Mouse (Mus musculus) neural tube, embryonic 11.5 days (tissue): ENCODE measurements around the gene Csf1. TPM values are rescaled to one million over a fixed set of nuclear protein-coding genes. Genes with fewer than 3 reads are reported as not detected.

Experiments
- ATAC-seq: fragments of 200-750 bp; cut with Nextera tagmentation; 2 replicates; pipeline ENCODE4 v1.8.0; 2017; ENCODE audit warnings: moderate number of reproducible peaks, mild to moderate bottlenecking, moderate TSS enrichment, moderate library complexity; ENCODE audit not compliant: insufficient read depth, low FRiP score, low TSS enrichment
- DNase-seq: peaks from one replicate; pipeline ENCODE4 v3.0.0-alpha.2; 2015; ENCODE audit warnings: low spot score
- H3K27ac ChIP-seq: fragments of 300-500 bp; sonication (generic); 2 replicates; pipeline ENCODE4 v1.5.1; 2014; ENCODE audit warnings: low read depth, mild to moderate bottlenecking, low read length
- H3K27me3 ChIP-seq: fragments of 300-500 bp; sonication (generic); 2 replicates; pipeline ENCODE4 v1.6.1; 2014; ENCODE audit warnings: mild to moderate bottlenecking, low read length, mixed read lengths; ENCODE audit not compliant: control insufficient read depth, insufficient read depth
- H3K36me3 ChIP-seq: fragments of 300-500 bp; sonication (generic); 2 replicates; pipeline ENCODE4 v1.6.1; 2014; ENCODE audit warnings: mild to moderate bottlenecking, low read length, moderate library complexity, mixed read lengths; ENCODE audit not compliant: control insufficient read depth, insufficient read depth
- H3K4me1 ChIP-seq: fragments of 300-500 bp; sonication (generic); 2 replicates; pipeline ENCODE4 v1.6.1; 2014; ENCODE audit warnings: low read length, mixed read lengths; ENCODE audit not compliant: control insufficient read depth, insufficient read depth
- H3K4me2 ChIP-seq: fragments of 300-500 bp; sonication (generic); 2 replicates; pipeline ENCODE4 v1.6.1; 2014; ENCODE audit warnings: low read depth, mild to moderate bottlenecking, moderate library complexity
- H3K4me3 ChIP-seq: fragments of 300-500 bp; sonication (generic); 2 replicates; pipeline ENCODE4 v1.5.1; 2014; ENCODE audit warnings: low read depth, low read length
- H3K9ac ChIP-seq: fragments of 300-500 bp; sonication (generic); 2 replicates; pipeline ENCODE4 v1.6.1; 2014; ENCODE audit warnings: mild to moderate bottlenecking, low read length
- H3K9me3 ChIP-seq: fragments of 300-500 bp; sonication (generic); 2 replicates; pipeline ENCODE4 v1.6.1; 2016; ENCODE audit warnings: low read length; ENCODE audit not compliant: control insufficient read depth
- WGBS: fragments of 180-500 bp; shearing (Covaris S2); extraction: QIAGEN DNeasy Blood & Tissue Kit; methylation state at CpG from one replicate; pipeline ENCODE4 v1.1.7; 2014; 5-methylcytosine and 5-hydroxymethylcytosine counted together
- polyA plus RNA-seq: library from polyadenylated mRNA; unstranded; fragments of >200 nt; fragmentation: Nextera tagmentation; extraction: Ambion mirVana; gene quantifications from 2 replicates; pipeline ENCODE4 v1.2.1, GENCODE M21; 2014

Gene Csf1
- 5.6 and 6.0 TPM in 2 replicates for polyA plus RNA-seq

DNA sequence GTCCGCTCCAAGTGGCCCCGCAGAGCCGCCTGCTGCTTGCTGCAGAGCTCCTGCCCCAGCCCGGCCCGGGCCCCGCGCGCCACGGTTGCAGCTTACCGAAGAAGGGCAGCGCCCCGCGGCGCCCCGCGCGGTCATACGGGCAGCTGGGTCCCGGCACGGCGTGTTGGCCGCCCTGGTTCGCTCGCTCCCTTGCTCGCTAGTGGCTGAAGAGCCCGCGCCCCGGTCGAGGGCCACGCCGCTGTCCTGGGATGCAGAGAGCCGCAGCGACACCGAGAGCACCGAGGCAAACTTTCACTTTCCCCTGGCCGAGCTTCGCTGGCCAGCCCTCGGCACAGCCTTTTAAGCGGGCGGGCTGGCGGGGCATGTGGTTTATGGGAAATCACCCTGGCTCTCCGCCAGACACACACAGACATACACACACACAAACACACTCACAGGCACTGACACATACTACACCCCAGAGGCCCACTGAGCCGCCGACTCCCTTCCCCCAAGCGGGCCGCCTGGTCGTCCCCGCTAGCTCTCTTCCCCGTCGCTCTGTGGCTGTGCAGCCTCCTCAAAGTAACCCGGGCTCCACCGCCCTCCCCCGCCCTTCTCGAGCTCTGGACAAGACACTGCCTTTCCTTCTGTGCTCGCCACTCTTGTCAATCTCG, at the start of gene Csf1:
Csf1 (minus strand) TSS at position 541 of the 653 bp plus-strand sequence.
- H3K36me3 ChIP-seq, result no peaks in the 10 kb centered on the region
- peak; percentile 78 for DNase-seq

DNA sequence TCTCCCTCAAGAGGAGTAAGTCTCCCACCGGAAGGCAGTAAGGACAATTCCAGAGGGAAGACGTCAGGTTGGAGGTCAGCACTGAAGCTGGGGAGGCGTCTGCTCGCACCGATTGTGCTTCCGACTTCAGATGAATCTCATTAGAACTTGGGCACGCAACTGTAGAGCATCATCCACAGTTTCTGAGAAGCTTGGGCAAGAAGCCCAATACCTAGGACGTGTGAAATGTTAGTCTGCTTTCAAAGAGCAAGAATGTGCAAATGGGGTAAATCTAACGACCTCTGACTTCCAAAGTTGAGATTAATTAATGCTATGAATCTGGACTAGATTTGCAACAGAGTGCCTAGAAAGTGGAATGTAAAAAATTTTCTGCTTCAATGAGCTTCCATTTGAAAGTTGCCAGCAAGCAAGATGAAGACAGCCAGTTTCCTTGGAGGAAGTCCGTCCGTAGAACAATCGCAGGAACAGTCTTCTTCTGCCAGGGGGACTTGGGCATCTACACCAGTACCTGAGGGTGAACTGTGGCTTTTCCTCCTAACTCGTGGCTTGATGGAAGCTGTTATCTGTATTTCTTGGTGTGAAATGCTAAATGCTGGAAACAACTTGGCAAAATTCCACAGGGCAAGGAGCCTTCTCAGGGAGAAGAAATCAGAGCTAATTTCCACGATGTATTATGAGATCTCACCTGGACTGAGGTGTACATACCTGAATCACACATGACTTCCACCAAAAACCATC, 47.9 kb upstream of the Csf1 start:
- Histone ChIP-seq H3K4me1 (no peaks in the 10 kb centered on the region), H3K27ac (no peak overlapping the region), H3K4me2 (no peak overlapping the region), H3K9me3 (no peaks in the 10 kb centered on the region), H3K27me3 (no peaks in the 10 kb centered on the region), H3K36me3 (no peaks in the 10 kb centered on the region), H3K4me3 (no peak overlapping the region), H3K9ac (no peak overlapping the region)
- ATAC-seq (no peak), DNase-seq (no peak)
- 62% methylated on average over 14 of the region's 14 CpGs for WGBS

More for the DNA sequence above, at the start of gene Csf1:
- 1% methylated on average over 46 of the region's 56 CpGs for WGBS
- H3K9me3 ChIP-seq, result no peaks in the 10 kb centered on the region
- H3K27ac ChIP-seq, result peak within 1 kb of the TSS; percentile 49; the same call in 1 of the 2 replicates
- no peaks in the 10 kb centered on the region for H3K27me3 ChIP-seq
- peak within 1 kb of the TSS; percentile 60 for H3K4me3 ChIP-seq
- peak within 1 kb of the TSS; percentile 80 for H3K4me2 ChIP-seq
- H3K9ac ChIP-seq, result peak within 1 kb of the TSS; percentile 81
- H3K4me1 ChIP-seq, result peaks cover 8% of the 10 kb centered on the region; the same call in 1 of the 2 replicates
- peak; percentile 80 for ATAC-seq

GRCm38 (mm10) chr3:107807386-107807974, 47.2 kb upstream of the Csf1 start:
- no peak for ATAC-seq
- Histone ChIP-seq H3K9ac (no peak overlapping the region), H3K27ac (no peak overlapping the region), H3K4me3 (no peak overlapping the region), H3K4me2 (no peak overlapping the region), H3K27me3 (no peaks in the 10 kb centered on the region), H3K9me3 (no peaks in the 10 kb centered on the region), H3K36me3 (no peaks in the 10 kb centered on the region), H3K4me1 (no peaks in the 10 kb centered on the region)
- DNase-seq, result no peak
- 37% methylated on average over 6 of the region's 6 CpGs for WGBS

DNA sequence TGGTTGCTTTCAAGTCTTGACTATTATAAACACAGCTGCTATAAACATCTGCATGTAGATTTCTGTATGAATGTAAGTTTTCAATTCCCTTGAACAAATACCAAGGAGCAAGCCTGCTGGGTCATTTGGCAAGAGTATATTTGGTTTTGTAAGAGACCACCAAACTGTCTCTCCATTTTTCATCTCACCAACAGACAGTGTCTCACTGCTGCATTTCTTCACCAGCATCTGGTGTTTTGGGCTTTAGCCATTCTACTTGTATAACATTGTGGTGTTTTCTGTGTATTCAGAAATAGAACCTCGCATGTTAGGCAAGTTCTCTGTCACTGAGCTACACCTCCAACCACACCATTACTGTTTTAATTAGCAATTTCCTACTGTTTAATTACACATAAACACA, 46.6 kb upstream of the Csf1 start:
- 77% methylated on average over 1 of the region's 1 CpGs for WGBS
- no peaks in the 10 kb centered on the region for H3K4me1 ChIP-seq

DNA sequence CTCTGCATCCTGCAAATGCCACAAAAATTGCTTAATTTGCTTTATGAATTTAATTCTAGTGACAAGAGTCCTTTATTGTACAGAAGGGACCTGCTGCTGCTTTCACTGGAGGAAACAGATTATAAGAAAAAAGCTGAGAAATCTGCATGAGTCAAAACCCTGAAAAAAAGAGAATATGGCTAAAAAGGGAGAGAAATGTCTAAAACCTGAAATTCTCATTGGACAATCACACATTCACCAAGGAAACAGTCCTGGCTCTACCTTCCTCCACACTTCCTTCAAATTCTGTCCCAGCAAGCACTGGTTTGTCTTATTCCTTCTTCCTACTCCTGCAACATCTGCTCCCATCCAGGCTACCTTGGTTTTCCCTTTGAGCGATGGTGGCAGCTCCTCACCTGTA, 44.5 kb upstream of the Csf1 start:
- H3K36me3 ChIP-seq, result no peaks in the 10 kb centered on the region
- no peaks in the 10 kb centered on the region for H3K9me3 ChIP-seq
- no peak overlapping the region for H3K27ac ChIP-seq
- 93% methylated on average over 1 of the region's 1 CpGs for WGBS
- H3K9ac ChIP-seq, result no peak overlapping the region
- no peak for DNase-seq
- H3K4me2 ChIP-seq, result no peak overlapping the region
- H3K27me3 ChIP-seq, result no peaks in the 10 kb centered on the region
- ATAC-seq, result no peak
- H3K4me3 ChIP-seq, result no peak overlapping the region
- H3K4me1 ChIP-seq, result no peaks in the 10 kb centered on the region

More for the DNA sequence above, 46.6 kb upstream of the Csf1 start:
- ATAC-seq (no peak), DNase-seq (no peak)
- no peaks in the 10 kb centered on the region for H3K36me3 ChIP-seq
- no peak overlapping the region for H3K9ac ChIP-seq
- H3K27me3 ChIP-seq, result no peaks in the 10 kb centered on the region
- no peak overlapping the region for H3K4me3 ChIP-seq
- no peaks in the 10 kb centered on the region for H3K9me3 ChIP-seq
- no peak overlapping the region for H3K4me2 ChIP-seq
- H3K27ac ChIP-seq, result no peak overlapping the region

GRCm38 (mm10) chr3:107802185-107802946, 42.1 kb upstream of the Csf1 start:
- no peaks in the 10 kb centered on the region for H3K36me3 ChIP-seq
- H3K27ac ChIP-seq, result no peak overlapping the region
- no peak for ATAC-seq
- no peaks in the 10 kb centered on the region for H3K9me3 ChIP-seq
- no peak overlapping the region for H3K4me2 ChIP-seq
- DNase-seq, result no peak
- WGBS, result 89% methylated on average over 8 of the region's 8 CpGs
- no peaks in the 10 kb centered on the region for H3K4me1 ChIP-seq
- H3K27me3 ChIP-seq, result no peaks in the 10 kb centered on the region
- no peak overlapping the region for H3K9ac ChIP-seq
- H3K4me3 ChIP-seq, result no peak overlapping the region

DNA sequence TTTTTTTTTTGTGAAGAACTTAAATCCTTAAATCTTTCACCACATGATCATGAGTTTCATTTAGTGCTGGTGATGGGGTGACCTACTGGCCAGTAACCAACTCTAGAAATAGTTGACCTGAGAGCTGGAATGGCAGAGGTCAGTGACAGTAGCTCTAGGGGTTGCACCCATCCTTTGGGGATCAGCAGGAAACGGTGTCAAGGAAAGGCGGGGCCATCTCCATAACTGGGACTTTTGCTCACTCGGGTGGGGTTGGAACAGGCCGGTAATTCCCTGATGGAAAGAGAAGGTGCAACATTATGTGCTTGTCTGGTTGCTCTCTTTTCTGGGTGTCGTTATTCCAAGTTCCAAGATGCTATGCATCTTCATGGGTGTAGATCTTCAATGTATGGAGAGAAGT, 38.7 kb upstream of the Csf1 start:
- no peak for ATAC-seq
- no peak overlapping the region for H3K4me2 ChIP-seq
- no peak overlapping the region for H3K27ac ChIP-seq
- H3K27me3 ChIP-seq, result no peaks in the 10 kb centered on the region
- 0 out of 2 replicates have a peak, but pooled peaks cover under 1% of the 10 kb centered on the region for H3K4me1 ChIP-seq
- no peaks in the 10 kb centered on the region for H3K36me3 ChIP-seq
- H3K9me3 ChIP-seq, result no peaks in the 10 kb centered on the region
- DNase-seq, result no peak
- no peak overlapping the region for H3K9ac ChIP-seq
- WGBS, result 85% methylated on average over 5 of the region's 5 CpGs
- H3K4me3 ChIP-seq, result no peak overlapping the region

DNA sequence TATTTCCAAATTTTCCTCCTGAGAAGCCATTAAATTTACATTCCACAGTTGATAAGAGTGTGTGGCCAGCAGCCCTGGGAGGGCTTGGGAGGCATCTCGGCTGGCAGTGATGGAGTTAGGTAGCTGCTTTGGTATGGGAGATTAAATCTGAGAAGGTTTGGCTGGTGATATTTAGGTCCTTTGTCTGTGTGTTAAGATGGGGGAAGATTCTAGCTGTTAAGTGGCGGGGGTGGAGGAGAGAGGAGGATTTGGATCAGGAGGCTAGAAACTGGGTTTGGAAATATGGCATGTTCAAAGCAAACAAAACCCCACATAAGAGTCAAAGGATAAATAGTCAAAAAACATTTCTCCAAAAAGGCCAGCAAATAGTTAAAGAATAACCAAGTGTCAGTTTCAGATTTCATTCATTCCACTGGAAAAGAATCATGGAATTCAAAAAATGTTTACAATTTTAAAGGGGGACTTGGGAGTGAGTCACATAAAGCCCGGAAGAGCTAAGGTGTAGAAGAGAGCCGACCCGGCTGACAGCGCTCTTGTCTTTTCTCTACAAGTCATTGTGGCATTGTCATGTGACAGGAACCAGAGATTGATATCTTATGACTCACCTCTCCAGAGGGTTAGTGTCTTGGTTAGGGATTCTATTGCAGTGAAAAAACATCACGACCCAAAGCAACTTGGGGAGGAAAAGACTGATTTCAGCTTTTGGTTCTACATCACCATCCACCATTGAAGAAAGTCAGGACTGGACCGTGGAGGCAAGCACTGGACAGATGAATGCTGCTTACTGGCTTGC, 36.1 kb upstream of the Csf1 start:
- Histone ChIP-seq H3K27ac (no peak overlapping the region), H3K4me2 (no peak overlapping the region), H3K4me3 (no peak overlapping the region), H3K27me3 (no peaks in the 10 kb centered on the region), H3K9me3 (no peaks in the 10 kb centered on the region), H3K4me1 (peaks cover 7% of the 10 kb centered on the region; the same call in 1 of the 2 replicates), H3K9ac (no peak overlapping the region), H3K36me3 (no peaks in the 10 kb centered on the region)
- WGBS, result 80% methylated on average over 8 of the region's 8 CpGs
- ATAC-seq (no peak), DNase-seq (no peak)
